Mouse (Mus musculus) liver, embryonic 13.5 days (tissue): ENCODE measurements at regions not wholly inside any gene's neighbourhood (a gene's known extent, or its start where the extent isn't known, plus 50 kb on each side); places are given as distances from the start of the nearest gene placed in this dataset.

Experiments used
- ATAC-seq: fragments of 200-750 bp; cut with Nextera tagmentation; 2 replicates; pipeline ENCODE4 v1.8.0; 2017; ENCODE audit warnings: low read depth, mild to moderate bottlenecking, moderate number of reproducible peaks, moderate library complexity
- DNase-seq: peaks from one replicate; pipeline ENCODE4 v3.0.0; 2022
- H3K27ac ChIP-seq: fragments of 300-500 bp; sonication (generic); 2 replicates; pipeline ENCODE4 v1.5.1; 2015; ENCODE audit warnings: moderate library complexity, mild to moderate bottlenecking, inconsistent platforms
- H3K27me3 ChIP-seq: fragments of 300-500 bp; sonication (generic); 2 replicates; pipeline ENCODE4 v1.6.1; 2015; ENCODE audit warnings: mild to moderate bottlenecking, inconsistent platforms
- H3K36me3 ChIP-seq: fragments of 300-500 bp; sonication (generic); 2 replicates; pipeline ENCODE4 v1.6.1; 2015; ENCODE audit warnings: mild to moderate bottlenecking, inconsistent platforms
- H3K4me1 ChIP-seq: fragments of 300-500 bp; sonication (generic); replicated peaks from 2 replicates; pipeline ENCODE4 v1.6.1; 2015; ENCODE audit warnings: inconsistent platforms
- H3K4me2 ChIP-seq: fragments of 300-500 bp; sonication (generic); 2 replicates; pipeline ENCODE4 v1.6.1; 2015; ENCODE audit warnings: inconsistent platforms, mild to moderate bottlenecking, moderate library complexity
- H3K4me3 ChIP-seq: fragments of 300-500 bp; sonication (generic); replicated peaks from 2 replicates; pipeline ENCODE4 v1.5.1; 2015; ENCODE audit warnings: mild to moderate bottlenecking, inconsistent platforms
- H3K9ac ChIP-seq: fragments of 300-500 bp; sonication (generic); 2 replicates; pipeline ENCODE4 v1.6.1; 2015; ENCODE audit warnings: mild to moderate bottlenecking, inconsistent platforms
- H3K9me3 ChIP-seq: fragments of 300-500 bp; sonication (generic); replicated peaks from 2 replicates; pipeline ENCODE4 v1.6.1; 2016; ENCODE audit warnings: inconsistent platforms
- WGBS: fragments of 180-500 bp; shearing (Covaris S2); methylation state at CpG from one replicate; pipeline ENCODE4 v1.1.7; 2015; ENCODE audit not compliant: insufficient replicate concordance; 5-methylcytosine and 5-hydroxymethylcytosine counted together

GRCm38 (mm10) chr12:17601245-17602023 lies 56.8 kb downstream of the Odc1 start:
- Histone ChIP-seq H3K9me3 (no peaks in the 10 kb centered on the region), H3K36me3 (no peaks in the 10 kb centered on the region), H3K27me3 (no peaks in the 10 kb centered on the region), H3K27ac (peak overlapping the region; percentile 66), H3K4me3 (no peak overlapping the region), H3K9ac (peak overlapping the region; percentile 18; the same call in 1 of the 2 replicates), H3K4me1 (peaks cover 21% of the 10 kb centered on the region), H3K4me2 (peak overlapping the region; percentile 17)
- WGBS = 42% methylated on average over 1 of the region's 1 CpGs
- peak; percentile 68 for DNase-seq
- ATAC-seq = peak; percentile 94

GRCm38 (mm10) chr12:17603576-17603975 lies 59.0 kb downstream of the Odc1 start:
- H3K27ac ChIP-seq = no peak overlapping the region
- H3K4me3 ChIP-seq = no peak overlapping the region
- peaks cover 21% of the 10 kb centered on the region for H3K4me1 ChIP-seq
- no peak for ATAC-seq
- H3K9me3 ChIP-seq = no peaks in the 10 kb centered on the region
- no peak for DNase-seq
- H3K27me3 ChIP-seq = no peaks in the 10 kb centered on the region
- H3K4me2 ChIP-seq = no peak overlapping the region
- no peaks in the 10 kb centered on the region for H3K36me3 ChIP-seq
- no peak overlapping the region for H3K9ac ChIP-seq
- WGBS = 73% methylated on average over 2 of the region's 2 CpGs

DNA sequence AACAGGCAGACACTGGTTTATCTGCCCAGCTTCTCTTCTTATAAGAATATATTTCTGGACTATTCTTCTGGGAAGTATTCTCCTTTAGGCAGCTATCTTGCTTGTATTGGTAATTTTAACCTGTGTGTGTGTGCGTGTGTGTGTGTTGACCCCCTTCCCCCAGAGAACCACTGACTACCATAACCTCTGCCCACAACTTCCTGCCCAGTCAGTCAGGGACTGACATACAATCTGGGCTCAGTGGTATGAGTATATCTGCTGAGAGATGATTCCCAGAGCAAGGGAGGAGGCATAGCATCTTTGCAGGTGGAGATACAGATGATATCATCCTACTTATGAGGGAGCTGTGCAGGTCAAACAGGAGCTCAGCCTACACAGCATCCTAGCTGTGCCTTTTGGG lies 65.8 kb downstream of the Odc1 start:
- DNase-seq (no peak), ATAC-seq (no peak)
- Histone ChIP-seq H3K4me1 (no peaks in the 10 kb centered on the region), H3K9ac (no peak overlapping the region), H3K27ac (no peak overlapping the region), H3K4me2 (no peak overlapping the region), H3K9me3 (no peaks in the 10 kb centered on the region), H3K36me3 (no peaks in the 10 kb centered on the region), H3K27me3 (no peaks in the 10 kb centered on the region), H3K4me3 (no peak overlapping the region)
- 14% methylated on average over 1 of the region's 1 CpGs for WGBS

DNA sequence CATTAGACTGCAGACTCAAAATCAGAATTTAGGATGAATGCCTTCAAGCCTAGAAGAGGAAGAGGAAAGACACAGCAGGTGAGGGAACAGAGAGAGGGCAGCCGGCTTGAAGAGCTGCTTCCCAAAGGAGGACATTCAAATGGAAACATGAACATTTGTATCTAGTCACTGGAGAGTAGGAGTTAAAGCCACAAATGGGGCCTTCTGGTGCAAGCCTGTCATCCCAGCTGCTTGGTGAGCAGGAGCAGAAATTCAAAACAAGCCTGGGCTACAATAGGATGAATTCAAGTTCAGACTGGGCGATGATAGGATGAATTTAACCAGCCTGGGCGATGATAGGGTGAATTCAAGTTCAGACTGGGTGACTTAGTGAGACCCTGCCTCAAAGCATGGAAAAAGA lies 67.4 kb downstream of the Odc1 start:
- H3K27me3 ChIP-seq = no peaks in the 10 kb centered on the region
- no peak overlapping the region for H3K27ac ChIP-seq
- ATAC-seq (no peak), DNase-seq (no peak)
- H3K9ac ChIP-seq = no peak overlapping the region
- H3K36me3 ChIP-seq = no peaks in the 10 kb centered on the region
- no peak overlapping the region for H3K4me3 ChIP-seq
- H3K4me1 ChIP-seq = no peaks in the 10 kb centered on the region
- no peaks in the 10 kb centered on the region for H3K9me3 ChIP-seq
- no peak overlapping the region for H3K4me2 ChIP-seq
- WGBS = 57% methylated on average over 3 of the region's 3 CpGs

DNA sequence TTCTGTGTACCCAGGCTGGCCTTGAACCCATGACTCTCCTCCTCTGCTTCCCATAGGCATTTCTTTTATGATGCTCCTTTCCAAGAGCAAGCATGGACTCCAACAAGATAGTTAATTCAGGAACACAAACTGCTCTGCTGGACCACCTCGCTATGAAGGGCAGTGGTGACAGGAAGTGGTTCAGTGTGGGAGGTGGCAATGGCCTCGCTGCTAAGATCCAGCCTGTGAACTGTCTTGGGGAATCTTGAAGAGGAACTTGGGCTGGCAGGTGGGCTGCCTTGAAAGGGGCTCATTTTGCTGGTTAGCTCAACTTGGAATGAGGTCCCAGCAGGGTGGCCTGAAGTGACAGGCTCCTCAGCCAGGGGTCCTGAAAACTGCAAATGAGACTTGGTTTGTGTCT lies 72.4 kb upstream of the Hpcal1 start:
- Histone ChIP-seq H3K4me1 (no peaks in the 10 kb centered on the region), H3K27me3 (no peaks in the 10 kb centered on the region), H3K4me2 (no peak overlapping the region), H3K27ac (no peak overlapping the region), H3K4me3 (no peak overlapping the region), H3K9me3 (no peaks in the 10 kb centered on the region), H3K9ac (no peak overlapping the region), H3K36me3 (no peaks in the 10 kb centered on the region)
- 7% methylated on average over 2 of the region's 2 CpGs for WGBS
- DNase-seq (no peak), ATAC-seq (no peak)

DNA sequence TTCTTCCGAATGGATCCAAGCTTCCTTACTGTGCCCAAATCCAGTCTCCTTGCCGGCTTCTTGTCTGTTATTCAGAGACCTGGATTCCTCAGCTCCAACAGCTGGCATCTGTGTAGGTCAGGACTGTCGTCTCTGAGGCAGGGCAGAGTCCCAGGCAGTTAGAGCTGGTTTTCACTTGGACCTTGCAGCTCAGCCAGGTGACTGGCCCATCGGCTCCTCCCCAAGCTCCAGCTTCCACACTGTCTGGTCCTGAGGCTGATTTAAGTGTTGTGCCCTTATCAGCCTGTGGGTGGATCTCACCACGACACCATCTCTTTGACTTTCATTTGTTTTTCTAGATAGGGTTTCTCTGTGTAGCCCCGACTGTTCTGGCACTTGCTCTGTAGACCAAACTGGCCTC lies 70.4 kb upstream of the Hpcal1 start:
- WGBS = 34% methylated on average over 6 of the region's 6 CpGs
- Histone ChIP-seq H3K4me1 (no peaks in the 10 kb centered on the region), H3K9me3 (no peaks in the 10 kb centered on the region), H3K27me3 (no peaks in the 10 kb centered on the region), H3K9ac (no peak overlapping the region), H3K27ac (no peak overlapping the region), H3K4me2 (no peak overlapping the region), H3K4me3 (no peak overlapping the region), H3K36me3 (no peaks in the 10 kb centered on the region)
- DNase-seq (no peak), ATAC-seq (no peak)

DNA sequence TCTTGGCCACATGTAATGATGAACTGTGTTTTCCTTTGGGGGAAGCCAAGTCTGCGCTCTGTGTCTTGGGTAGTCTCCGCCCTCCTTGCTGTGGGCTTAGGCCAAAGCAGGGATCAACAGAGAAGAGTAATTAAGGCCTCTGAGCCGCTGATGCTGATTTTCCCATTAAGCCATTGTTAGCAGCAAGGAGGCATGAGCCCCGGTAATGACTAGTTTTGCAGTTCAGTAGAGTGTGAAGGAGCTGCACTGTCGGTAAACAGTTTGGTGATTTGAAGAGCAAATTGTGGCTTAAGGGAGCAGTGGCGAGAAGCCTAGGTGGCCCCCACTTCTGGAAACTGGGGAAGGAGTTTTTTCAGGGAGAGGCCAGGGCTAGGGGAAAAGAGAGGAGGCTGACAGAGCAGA lies 69.2 kb upstream of the Hpcal1 start:
- ATAC-seq (no peak), DNase-seq (no peak)
- Histone ChIP-seq H3K9ac (no peak overlapping the region), H3K36me3 (no peaks in the 10 kb centered on the region), H3K27ac (no peak overlapping the region), H3K27me3 (no peaks in the 10 kb centered on the region), H3K4me2 (no peak overlapping the region), H3K4me3 (no peak overlapping the region), H3K4me1 (no peaks in the 10 kb centered on the region), H3K9me3 (no peaks in the 10 kb centered on the region)
- 54% methylated on average over 6 of the region's 6 CpGs for WGBS

GRCm38 (mm10) chr12:17622509-17623005 lies 68.1 kb upstream of the Hpcal1 start:
- 59% methylated on average over 8 of the region's 8 CpGs for WGBS

GRCm38 (mm10) chr12:17626043-17626442 lies 64.6 kb upstream of the Hpcal1 start:
- H3K9ac ChIP-seq = no peak overlapping the region
- DNase-seq = no peak
- no peaks in the 10 kb centered on the region for H3K4me1 ChIP-seq
- no peaks in the 10 kb centered on the region for H3K9me3 ChIP-seq
- WGBS = 63% methylated on average over 3 of the region's 3 CpGs
- H3K27me3 ChIP-seq = no peaks in the 10 kb centered on the region
- no peak for ATAC-seq
- no peaks in the 10 kb centered on the region for H3K36me3 ChIP-seq
- no peak overlapping the region for H3K4me3 ChIP-seq
- no peak overlapping the region for H3K4me2 ChIP-seq
- H3K27ac ChIP-seq = no peak overlapping the region

More at GRCm38 (mm10) chr12:17622509-17623005, 68.1 kb upstream of the Hpcal1 start:
- Histone ChIP-seq H3K9me3 (no peaks in the 10 kb centered on the region), H3K27ac (no peak overlapping the region), H3K4me1 (no peaks in the 10 kb centered on the region), H3K36me3 (no peaks in the 10 kb centered on the region), H3K4me2 (no peak overlapping the region), H3K9ac (no peak overlapping the region), H3K27me3 (no peaks in the 10 kb centered on the region), H3K4me3 (no peak overlapping the region)
- ATAC-seq = no peak
- DNase-seq = no peak

GRCm38 (mm10) chr12:17631161-17631560 lies 59.5 kb upstream of the Hpcal1 start:
- WGBS = 62% methylated on average over 2 of the region's 2 CpGs
- DNase-seq (no peak), ATAC-seq (no peak)
- no peak overlapping the region for H3K4me2 ChIP-seq
- H3K27ac ChIP-seq = no peak overlapping the region
- H3K4me1 ChIP-seq = no peaks in the 10 kb centered on the region
- no peak overlapping the region for H3K4me3 ChIP-seq
- H3K36me3 ChIP-seq = no peaks in the 10 kb centered on the region
- no peaks in the 10 kb centered on the region for H3K9me3 ChIP-seq
- H3K9ac ChIP-seq = no peak overlapping the region
- no peaks in the 10 kb centered on the region for H3K27me3 ChIP-seq

GRCm38 (mm10) chr12:17636146-17636545 lies 54.5 kb upstream of the Hpcal1 start:
- Histone ChIP-seq H3K4me2 (no peak overlapping the region), H3K4me3 (no peak overlapping the region), H3K36me3 (no peaks in the 10 kb centered on the region), H3K27ac (no peak overlapping the region), H3K9ac (no peak overlapping the region), H3K4me1 (no peaks in the 10 kb centered on the region), H3K9me3 (no peaks in the 10 kb centered on the region), H3K27me3 (no peaks in the 10 kb centered on the region)
- no peak for DNase-seq
- no peak for ATAC-seq
- 67% methylated on average over 8 of the region's 8 CpGs for WGBS

DNA sequence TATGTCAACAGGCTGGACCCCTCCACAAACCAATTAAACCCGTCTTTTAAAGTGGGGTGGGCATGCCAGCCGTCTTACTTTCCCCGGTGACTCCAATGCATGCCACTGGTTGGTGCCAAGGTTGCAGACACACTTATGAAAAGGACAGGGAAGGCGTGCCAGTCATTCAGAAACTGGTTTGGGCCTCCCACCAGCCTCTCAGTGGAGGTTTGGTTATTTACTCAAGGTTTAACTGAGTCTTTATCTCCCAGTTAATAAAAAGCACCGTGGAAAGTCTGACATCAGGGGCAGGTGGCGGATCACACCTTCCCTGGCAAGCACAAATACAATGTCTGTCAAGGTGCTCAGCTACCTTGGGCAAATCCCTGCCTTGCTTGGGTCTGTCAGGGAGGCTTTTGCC lies 54.1 kb upstream of the Hpcal1 start:
- WGBS = 70% methylated on average over 6 of the region's 6 CpGs

More for the DNA sequence above, 54.1 kb upstream of the Hpcal1 start:
- H3K27me3 ChIP-seq = no peaks in the 10 kb centered on the region
- no peaks in the 10 kb centered on the region for H3K36me3 ChIP-seq
- H3K4me3 ChIP-seq = no peak overlapping the region
- no peak for DNase-seq
- H3K27ac ChIP-seq = no peak overlapping the region
- ATAC-seq = no peak
- H3K4me1 ChIP-seq = no peaks in the 10 kb centered on the region
- H3K9ac ChIP-seq = no peak overlapping the region
- H3K4me2 ChIP-seq = no peak overlapping the region
- H3K9me3 ChIP-seq = no peaks in the 10 kb centered on the region
